Mouse (Mus musculus) forelimb bud, embryonic 11.5 days (tissue): ENCODE measurements around the gene Kmt5b.

ENCODE experiments used
- DNase-seq: peaks from one replicate; pipeline ENCODE4 v3.0.0-alpha.2; 2012; ENCODE audit warnings: low read depth, low spot score

Kmt5b gene

DNA sequence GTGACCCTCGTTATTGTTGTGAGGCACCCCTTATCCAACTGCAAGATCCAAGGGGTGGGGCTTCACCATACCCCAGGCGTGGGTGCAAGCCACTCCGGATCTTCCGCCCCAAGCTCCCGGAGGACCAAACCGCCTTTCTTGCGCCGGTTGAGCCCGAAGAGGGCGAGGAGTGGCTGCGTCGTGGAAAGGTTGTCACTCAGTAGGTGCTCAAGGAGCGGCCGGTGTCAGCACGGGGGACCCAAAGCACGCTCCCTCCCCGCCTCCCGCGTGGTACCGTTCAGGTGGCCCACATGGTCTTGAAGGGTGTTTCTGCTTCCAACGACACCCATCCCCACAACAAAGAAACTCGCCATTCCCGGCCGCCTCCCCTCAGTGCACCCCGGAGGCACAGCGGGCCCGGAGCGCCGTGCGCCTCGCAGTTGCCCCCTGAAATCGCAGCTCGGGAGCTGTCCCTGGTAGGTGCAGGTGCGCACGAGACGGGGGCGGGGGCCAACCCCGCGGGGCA lies at the start of gene Kmt5b:
Kmt5b (plus strand) TSS at position 146 of the 505 bp plus-strand sequence.
- DNase-seq, result no peak

DNA sequence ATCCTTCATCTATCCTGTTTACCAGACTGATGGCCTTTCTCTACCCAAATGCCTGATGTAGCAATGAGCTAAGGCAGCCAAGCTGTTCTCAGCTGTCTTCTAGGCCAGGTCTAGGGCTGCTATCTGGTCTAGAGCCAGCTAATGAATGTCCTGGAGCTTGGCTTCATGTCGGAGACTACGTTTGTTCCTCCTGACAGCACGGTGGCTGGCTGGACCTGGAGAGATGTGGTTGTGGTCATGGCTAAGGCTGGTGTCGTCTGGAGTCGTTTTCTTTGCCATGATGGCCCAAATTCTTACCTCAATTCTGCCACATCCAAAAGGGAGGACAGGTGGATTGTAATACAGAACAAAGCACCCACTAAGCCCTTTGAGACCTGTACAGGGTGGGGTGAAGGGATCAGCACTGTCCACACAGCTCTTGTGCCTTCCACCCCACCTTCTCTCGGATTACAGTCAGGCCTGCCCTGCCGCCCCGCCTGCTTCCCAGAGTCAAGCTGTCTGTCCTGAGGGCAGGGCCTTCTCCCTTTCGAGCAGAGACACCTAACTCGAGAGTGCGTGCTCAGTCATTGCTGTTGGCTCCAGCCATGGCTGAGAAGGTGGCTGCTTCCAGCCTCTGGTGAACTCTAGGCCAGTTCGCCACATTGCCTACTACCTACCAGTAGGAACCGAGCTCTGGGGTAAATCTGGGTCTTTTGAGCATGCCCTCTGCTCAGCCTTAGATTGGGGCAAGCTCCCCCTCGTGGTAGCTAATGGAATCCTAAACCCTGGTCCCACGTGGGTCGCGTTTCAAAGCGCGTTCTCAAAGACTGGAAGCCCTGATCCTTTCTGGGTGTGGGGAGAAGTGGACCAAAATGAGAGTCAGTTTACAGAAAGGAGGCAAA lies 48.5 kb upstream of the Kmt5b start:
- peak; percentile 83 for DNase-seq

DNA sequence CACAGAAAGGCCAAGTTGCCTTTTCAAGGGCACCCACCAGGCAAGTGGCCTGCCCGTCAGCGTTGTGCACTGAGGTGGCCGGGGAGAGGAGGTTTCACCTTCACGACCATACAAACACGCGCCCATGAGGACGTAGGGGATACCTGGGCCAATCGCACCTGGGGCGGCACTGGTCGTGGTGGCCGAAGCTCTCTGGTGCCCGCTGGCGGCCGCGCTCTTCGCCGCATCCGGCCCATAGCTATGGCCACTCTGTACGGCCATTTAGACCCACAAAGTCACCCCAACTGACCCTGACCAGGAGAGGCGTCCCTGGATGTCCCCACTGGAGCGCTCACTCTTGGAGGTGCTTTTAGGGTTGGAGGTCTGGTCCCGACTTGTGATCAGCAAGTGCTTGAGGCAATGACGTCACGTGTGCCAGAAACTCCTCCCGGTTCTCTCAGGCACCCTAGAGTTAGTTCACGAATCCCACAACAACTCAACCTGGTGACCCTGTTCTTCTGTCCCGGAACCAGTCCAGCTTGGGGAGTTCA lies 47.8 kb upstream of the Kmt5b start:
- no peak for DNase-seq

DNA sequence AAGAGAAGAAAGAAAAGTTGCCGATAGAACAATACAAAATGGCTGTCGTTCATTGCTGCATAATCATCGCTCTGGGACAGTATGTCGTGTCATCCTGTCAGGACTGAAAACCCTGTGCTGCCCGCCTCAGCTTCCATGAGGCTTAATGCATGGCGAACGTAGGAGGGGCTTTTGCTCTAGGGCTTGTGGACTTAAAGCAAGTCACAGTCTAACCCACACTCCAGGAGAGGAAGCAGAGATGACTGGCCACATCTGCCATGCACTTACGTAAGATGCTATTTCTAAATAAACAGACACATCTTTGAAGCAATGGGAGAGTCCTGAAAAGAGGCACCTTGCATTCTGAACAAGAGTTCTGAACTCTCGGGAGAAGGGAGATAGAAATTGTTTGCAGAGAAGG lies 44.1 kb upstream of the Kmt5b start:
- DNase-seq, result no peak

DNA sequence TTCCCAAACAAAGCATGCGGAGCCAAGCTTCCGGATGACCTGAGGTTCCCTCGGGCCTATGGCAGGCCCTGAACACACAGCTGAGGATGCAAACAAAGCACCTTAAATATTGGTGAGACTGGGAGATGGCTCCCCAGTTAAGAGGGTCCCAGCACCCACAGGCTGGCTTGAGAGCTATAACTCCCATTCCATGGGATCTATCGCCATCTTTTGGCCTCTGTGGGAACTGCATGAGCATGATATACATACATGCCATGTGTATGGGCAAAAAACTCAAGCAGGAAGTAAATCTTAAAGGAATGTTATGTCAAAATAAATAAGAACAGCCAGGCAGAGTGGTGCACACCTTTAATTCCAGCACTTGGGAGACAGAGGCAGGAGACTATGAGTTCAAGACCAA lies 43.3 kb upstream of the Kmt5b start:
- DNase-seq, result no peak

DNA sequence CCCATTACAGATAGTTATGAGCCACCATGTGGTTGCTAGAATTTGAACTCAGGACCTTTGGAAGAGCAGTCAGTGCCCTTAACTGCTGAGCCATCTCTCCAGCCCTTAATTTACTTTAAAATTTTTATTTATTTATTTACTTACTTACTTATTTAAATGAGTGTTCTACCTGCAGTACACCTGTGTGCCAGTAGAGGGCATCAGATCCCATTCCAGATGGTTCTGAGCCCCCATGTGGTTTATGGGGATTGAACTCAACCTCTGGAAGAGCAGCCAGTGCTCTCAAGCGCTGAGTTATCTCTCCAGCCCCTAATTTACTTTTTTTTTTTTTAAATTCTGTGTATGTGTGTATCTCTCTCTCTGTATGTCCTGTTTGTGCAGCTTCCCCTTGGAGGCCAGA lies 42.4 kb upstream of the Kmt5b start:
- peak; percentile 84 for DNase-seq

DNA sequence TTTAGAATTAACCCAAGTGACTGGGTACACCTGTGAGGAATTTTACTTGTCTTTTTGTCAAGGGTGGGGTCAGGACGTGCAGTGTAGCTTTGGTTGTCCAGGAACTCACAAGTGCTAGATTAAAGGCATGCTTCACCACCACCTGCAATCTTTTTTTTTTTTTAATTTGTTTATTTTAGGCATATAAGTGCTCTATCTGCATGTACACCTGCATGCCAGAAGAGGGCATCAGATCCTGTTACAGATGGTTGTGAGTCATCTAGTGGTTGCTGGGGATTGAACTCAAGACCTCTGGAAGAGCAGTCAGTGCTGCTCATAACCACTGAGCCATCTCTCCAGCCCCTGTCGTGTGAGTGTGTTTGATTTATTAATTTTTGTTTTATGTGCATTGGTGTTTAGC lies 38.3 kb upstream of the Kmt5b start:
- no peak for DNase-seq

DNA sequence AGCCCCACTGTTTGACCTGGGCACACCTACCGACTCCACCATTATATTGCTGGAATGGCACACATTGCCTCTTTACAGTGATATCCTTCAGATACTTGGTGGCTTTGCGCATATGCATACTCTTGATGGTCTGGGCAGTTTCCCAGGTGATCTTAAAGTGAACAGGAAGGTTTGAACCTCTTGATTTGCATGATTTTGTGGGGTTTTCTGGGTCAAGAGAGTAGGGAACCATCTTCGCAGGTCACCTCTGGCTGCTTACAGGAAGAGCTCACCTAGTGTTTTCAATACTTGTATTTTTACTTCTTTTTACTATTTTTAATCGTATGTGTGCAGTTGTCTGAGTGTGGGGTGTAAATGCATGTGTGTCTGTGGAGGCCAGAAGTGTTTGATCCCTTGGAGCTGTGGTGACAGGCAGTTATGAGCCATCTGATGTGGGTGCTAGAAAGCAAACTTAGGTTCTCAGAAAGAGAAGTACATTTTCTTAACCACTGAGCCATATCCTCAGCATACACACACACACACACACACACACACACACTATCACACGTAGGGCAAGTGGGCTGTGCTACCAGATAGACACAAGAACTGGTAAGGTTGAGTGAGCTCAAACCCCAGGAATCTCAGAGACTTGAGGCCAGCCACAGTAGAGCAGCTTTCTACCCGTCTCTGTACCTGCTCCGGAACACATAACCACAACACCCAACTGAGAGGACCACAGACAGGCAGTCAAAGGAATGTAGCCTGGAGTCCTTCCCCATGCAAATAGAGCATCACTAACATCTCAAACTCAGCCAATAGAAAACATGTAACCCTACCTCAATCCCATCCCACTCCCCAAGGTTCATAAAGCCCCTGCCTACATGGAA lies 36.2 kb upstream of the Kmt5b start:
- DNase-seq, result no peak

DNA sequence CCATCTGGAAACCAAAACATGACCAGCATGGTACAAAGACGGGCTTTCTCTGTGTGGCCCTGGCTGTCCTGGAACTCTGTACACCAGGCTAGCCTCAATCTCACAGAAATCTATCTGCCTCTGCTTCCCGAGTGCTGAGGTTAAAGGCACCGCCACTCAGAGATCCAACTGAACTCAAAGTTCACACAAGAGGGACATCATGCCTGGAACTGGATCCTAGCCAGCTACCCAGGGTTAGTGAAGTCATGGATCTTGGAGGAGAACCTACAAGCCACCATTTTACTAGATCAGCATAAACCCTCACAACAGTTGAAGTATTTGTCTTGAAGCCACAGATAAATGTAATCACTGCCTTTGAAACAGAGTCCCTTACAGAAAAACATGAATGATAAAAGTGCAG lies 31.2 kb upstream of the Kmt5b start:
- DNase-seq, result no peak

DNA sequence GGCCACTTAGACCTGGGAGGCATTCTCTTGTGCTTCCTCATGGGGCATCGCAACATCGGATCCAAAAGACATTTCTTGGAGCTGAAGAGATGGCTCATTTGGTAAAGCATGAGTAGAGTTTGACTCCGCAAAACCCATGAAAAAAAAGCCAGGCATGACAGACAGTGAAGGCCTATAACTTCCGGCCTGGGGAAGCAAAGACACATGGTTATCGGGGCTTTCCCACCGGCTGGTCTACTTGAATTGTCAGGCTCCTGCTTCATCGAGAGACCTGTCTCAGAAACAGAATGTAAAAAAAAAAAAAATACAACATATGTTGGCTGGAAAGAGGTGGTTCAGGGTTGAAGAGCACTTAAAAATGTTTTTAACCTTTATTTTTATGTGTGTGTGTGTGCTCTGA lies 27.6 kb upstream of the Kmt5b start:
- no peak for DNase-seq

DNA sequence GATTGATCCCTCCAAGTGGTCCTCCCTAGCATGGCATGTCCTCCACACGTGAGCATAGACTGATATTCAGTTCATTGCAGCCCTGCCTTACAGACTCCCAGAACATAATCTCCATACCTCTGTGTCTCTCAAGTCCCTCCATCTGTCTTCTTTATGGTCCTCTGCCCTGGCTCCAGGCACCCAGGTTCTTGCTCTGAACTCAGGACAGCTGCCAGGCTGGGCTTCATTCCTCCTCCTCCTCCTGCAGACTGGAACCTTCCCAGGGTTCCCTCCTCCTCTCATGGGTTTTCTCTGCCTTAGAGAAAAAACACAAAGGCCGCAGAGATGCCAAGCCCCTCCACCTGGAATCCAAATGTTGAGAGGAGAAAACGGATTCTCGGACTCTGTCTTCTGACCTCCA lies 24.5 kb upstream of the Kmt5b start:
- DNase-seq, result no peak

DNA sequence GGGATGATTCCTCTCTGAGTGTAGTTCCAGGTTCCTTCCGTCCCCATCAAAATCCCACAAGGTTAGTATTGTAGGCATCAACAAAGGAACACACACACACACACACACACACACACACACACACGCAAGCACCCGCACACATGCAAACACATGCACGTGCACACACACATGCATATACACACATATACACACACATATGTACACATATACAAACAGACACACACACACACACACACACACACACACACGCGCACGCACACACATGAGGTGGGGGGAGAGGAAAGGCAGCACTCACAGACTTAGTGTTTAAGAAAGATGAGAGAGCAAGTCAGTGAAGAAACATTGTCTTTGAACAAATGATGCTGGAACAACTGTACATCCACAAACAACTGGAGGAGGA lies 23.9 kb upstream of the Kmt5b start:
- DNase-seq, result no peak

DNA sequence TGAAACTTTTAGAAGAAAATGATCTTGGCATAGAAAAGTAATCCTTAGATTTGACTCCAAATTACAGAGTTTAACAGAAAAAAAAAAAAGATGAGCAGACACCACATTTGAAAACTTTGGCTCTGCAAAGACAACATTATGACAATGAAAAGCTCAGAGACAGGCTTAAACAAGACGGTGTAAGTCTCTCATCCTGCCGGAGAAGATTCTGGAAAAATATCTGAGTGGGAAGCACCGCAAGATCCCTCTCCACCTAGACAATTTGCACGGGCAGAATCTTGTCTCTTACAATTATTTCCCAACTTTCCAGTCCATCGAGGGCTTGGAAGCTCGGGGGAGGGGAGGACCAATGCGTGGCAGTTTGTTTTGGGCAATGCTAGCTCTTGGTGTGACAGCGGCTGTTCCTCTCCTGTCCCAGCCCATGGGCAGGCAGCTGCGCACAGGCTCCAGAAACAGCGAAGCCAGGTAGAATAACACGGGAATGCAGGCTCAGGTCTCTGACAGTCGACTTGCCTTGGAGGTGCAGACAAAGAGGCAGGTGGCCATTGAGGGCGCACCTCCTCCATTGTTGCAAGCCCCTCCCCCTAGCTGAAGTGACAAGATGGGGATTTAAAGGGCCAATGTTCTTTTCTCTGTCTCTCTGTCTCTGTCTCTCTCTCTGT lies 23.2 kb upstream of the Kmt5b start:
- peak; percentile 61 for DNase-seq

DNA sequence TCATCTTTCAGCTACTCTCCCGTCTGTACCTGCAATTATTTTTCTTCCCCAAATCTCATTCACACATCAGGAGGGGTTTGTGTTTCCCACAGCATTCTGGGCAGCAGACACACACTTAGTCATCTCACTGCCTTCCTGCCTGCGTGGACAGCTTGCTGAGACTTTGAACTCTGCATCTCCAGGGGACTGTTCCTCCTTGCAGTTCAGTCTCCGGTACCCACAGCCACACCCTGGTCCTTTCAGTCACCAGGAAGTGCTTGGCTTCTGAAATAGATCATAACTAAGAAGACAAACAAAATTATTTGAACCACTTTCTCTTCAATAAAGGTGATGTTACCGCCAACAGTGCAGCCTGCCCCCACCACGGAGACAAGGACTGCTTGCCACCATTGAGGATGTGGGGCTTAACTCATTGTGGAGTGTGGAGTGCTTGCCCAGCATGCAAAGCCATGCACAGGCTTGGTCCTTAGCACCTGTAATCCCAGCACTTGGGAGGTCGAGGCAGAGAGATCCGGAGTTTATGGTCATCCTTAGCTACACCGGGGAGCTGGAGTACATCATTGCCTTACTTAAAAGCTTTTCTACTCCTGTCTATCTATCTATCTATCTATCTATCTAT lies 14.5 kb upstream of the Kmt5b start:
- DNase-seq, result no peak

DNA sequence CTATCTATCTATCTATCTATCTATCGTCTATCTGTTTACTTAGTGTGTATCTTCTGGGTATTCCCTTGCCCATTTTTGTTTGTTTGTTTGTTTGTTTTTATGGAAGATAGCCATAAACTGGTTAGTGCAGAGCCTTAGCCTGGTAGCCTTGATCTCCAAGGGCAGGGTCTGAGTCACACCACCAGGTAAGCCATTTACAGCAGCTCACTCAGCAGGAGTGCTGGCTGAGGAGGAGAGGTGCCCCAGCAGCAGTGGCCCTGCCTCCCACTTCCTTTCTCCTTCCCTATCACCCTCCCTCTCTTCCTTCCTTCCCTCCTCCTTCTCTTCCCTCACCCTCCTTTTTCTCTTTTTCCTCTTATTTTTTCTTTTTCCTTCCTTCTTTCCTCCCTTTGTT lies 14.0 kb upstream of the Kmt5b start:
- no peak for DNase-seq

DNA sequence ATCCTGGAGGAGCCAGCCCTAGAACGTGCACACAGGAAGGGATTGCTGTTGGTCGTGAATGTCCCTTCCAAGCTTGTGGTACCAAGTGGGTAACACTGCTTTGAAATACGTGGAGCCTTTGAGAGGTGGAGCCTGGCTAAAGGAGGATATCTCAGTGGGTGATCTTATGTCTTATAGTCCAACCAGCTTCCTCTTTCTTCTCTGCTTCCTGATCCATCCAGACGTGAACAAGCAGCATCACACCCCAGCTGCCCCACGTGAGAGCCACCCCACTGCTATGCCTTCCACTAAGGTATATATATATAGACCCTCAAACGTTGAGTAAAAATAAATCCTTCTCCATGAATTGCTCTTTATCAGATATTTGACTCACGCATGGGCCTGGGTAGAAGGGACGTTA lies 13.5 kb upstream of the Kmt5b start:
- no peak for DNase-seq

DNA sequence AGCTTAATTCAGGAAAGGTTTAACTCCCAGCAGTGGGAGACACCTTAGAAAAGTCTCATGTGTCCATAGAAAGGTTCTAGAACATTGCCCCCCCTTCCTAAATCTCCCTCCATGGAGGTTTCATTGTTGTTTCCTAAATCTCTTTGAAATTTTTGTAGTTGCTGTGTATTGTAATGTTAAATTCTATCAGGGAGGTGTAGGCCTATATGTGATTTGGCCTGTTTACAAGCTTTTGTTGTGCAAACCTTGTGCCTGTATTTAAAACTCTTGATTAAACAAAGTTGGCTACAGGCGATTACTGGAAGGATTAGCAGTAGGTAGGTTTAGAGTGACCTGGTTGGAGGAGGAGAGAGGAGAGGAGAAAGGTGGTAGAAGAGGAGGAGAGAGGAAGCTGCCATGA lies 9.4 kb upstream of the Kmt5b start:
- no peak for DNase-seq

DNA sequence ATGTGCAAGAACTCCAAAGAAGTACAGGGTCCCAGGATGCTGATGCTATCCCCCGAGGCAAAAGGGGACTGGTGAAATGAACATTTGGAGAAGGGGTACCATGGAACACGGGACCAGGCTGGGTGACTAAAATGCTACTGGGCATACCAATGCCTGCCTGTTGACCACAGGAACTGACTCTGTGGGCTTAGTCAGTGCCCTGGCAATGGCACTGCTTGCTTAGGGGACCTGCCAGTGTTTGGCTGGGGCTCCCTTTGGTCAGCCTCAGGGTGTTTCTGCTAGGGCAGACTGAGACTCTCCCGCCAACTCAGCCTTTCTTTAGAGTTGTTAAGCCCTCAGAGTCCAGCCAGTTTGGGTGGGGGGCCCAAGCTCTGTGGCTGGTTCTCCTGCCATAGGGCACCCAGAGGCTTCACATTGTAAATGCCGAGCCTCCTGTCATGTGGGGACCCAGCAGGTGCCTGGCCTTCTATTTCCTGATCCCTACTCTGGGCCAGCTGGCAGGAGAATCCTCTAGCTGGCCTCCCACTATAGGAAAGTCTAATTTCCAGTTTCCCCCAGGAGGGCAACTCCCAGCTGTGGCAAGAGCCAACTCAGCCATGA lies 1.9 kb upstream of the Kmt5b start:
- DNase-seq, result no peak

DNA sequence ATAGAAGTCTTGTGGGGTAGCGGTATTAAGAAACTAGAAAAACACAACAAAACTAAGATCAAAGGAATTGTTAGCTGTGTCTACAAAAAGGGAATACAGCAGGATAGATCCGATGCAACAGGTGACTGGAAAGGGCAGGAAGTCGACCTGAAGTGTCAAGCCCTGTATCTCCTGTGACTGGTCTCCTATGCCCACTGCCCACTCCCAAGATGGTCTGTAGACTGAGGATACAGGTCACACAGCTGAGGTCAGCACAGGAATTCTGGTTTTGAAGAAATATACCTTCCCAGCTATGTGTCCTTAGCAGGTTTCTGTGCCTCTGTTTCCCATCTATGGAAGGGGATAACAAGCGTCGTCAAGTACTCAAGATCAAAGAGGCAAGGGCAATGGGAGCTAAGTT lies 843 bp upstream of the Kmt5b start:
- no peak for DNase-seq

DNA sequence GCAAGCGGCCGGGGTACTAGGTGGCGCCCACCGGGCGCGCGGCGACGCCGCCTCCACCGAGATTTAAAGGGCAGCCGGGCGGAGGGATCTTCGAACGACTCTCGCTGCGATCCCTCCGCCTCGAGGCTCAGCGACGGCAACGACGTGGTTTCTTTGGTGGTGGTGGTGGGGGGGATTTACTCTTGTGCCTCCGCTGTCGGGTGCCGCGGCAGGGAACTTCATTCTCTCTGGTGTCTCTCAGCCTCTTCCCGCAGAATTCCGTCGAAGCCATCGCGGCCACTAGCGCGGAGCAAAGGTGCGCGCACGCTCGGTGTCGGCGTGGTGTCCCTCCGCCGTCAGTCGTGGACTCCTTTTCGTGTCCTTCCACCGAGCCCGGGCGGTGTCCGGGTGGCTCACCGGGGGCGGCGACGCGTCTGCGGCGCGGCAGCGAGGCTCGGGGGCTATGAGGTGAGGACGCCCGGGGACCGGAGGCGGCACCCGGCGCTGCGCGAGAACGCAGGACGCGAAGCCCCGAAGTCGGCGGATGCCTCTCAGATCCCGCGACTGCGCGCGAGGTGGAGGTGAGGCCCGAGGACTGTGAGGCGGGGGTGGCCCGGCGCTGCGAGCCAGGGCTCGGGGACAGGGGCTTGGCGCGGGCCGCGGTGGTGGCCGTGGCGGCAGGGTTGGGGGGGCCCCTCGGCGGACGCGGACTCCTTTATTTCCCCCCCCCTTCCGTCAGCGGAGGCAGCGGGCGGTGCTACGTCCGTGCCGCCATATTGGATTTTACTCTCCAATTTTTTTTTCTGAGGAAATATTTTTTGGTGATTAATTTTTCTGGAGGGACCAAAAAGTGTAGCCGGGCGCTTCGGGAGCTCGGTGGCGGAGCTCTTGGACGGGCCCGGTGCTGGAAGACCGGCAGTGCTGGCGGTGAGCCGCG lies 818 bp downstream of the Kmt5b start:
- peak; percentile 94 for DNase-seq
